Mouse (Mus musculus) embryonic facial prominence, embryonic 12.5 days (tissue): ENCODE measurements around the gene Tex261. TPM values are rescaled to one million over a fixed set of nuclear protein-coding genes. Genes with fewer than 3 reads are reported as not detected.

Experiments used
- ATAC-seq: fragments of 200-750 bp; cut with Nextera tagmentation; 2 replicates; pipeline ENCODE4 v1.8.0; 2017; ENCODE audit not compliant: insufficient number of reproducible peaks, insufficient read depth, low FRiP score, low TSS enrichment
- H3K27ac ChIP-seq: fragments of 300-500 bp; sonication (generic); 2 replicates; pipeline ENCODE4 v1.5.1; 2016; ENCODE audit warnings: mild to moderate bottlenecking
- H3K27me3 ChIP-seq: fragments of 300-500 bp; sonication (generic); 2 replicates; pipeline ENCODE4 v1.6.1; 2016; ENCODE audit warnings: mild to moderate bottlenecking, moderate library complexity
- H3K36me3 ChIP-seq: fragments of 300-500 bp; sonication (generic); 2 replicates; pipeline ENCODE4 v1.6.1; 2016; ENCODE audit warnings: mild to moderate bottlenecking
- H3K4me1 ChIP-seq: fragments of 300-500 bp; sonication (generic); 2 replicates; pipeline ENCODE4 v1.6.1; 2016
- H3K4me2 ChIP-seq: fragments of 300-500 bp; sonication (generic); replicated peaks from 2 replicates; pipeline ENCODE4 v1.6.1; 2016; ENCODE audit warnings: mild to moderate bottlenecking, moderate library complexity
- H3K4me3 ChIP-seq: fragments of 300-500 bp; sonication (generic); 2 replicates; pipeline ENCODE4 v1.5.1; 2016; ENCODE audit warnings: mild to moderate bottlenecking
- H3K9ac ChIP-seq: fragments of 300-500 bp; sonication (generic); 2 replicates; pipeline ENCODE4 v1.6.1; 2016; ENCODE audit warnings: mild to moderate bottlenecking, moderate library complexity
- H3K9me3 ChIP-seq: fragments of 300-500 bp; sonication (generic); 2 replicates; pipeline ENCODE4 v1.6.1; 2016; ENCODE audit warnings: mild to moderate bottlenecking, moderate library complexity
- WGBS: fragments of 180-500 bp; shearing (Covaris S2); methylation state at CpG from one replicate; pipeline ENCODE4 v1.1.7; 2016; 5-methylcytosine and 5-hydroxymethylcytosine counted together
- polyA plus RNA-seq: library from polyadenylated mRNA; unstranded; fragments of >200 nt; fragmentation: Nextera tagmentation; extraction: Ambion mirVana; gene quantifications from 2 replicates; pipeline ENCODE4 v1.2.1, GENCODE M21; 2016

The Tex261 gene
- polyA plus RNA-seq, 1 experiment from 2014 or later: 81.3 TPM

GRCm38 (mm10) chr6:83727178-83727577 lies 48.4 kb downstream of the Tex261 start:
- Histone ChIP-seq H3K4me2 (no peak overlapping the region), H3K9me3 (no peaks in the 10 kb centered on the region), H3K9ac (no peak overlapping the region), H3K36me3 (no peaks in the 10 kb centered on the region), H3K27me3 (peaks cover 35% of the 10 kb centered on the region), H3K27ac (no peak overlapping the region), H3K4me3 (no peak overlapping the region), H3K4me1 (no peaks in the 10 kb centered on the region)
- ATAC-seq: no peak
- WGBS: 42% methylated on average over 4 of the region's 4 CpGs

DNA sequence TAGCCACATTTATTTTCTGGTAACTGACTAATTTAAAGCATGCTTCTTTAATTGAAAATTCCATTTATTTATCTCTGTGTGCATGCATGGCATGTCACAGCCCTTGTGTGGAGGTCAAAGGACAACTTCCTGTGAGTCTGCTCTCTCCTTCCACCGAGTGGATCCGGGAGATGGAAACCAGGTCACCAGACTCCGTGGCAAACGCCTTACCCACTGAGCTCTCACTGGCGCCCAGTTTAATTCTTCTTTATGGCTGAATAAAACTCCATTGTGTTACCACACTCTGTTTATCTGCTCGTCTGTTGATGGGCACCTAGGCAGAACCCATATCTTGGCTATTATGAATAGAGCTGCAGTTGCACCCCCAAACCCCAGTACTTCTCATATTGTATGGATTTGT lies 53.1 kb downstream of the Tex261 start:
- Histone ChIP-seq H3K4me1 (no peaks in the 10 kb centered on the region), H3K4me2 (no peak overlapping the region), H3K4me3 (no peak overlapping the region), H3K36me3 (no peaks in the 10 kb centered on the region), H3K27me3 (peaks cover 65% of the 10 kb centered on the region), H3K9ac (no peak overlapping the region), H3K27ac (no peak overlapping the region), H3K9me3 (no peaks in the 10 kb centered on the region)
- 14% methylated on average over 6 of the region's 6 CpGs for WGBS
- no peak for ATAC-seq

Other genes with a start within 250 kb of the Tex261 start
- gene Actg2, start 239.5 kb downstream of the Tex261 start, polyA plus RNA-seq: 2.9 and 4.4 TPM in 2 replicates
- gene Stambp, start 203.1 kb downstream of the Tex261 start, polyA plus RNA-seq: 22.0 and 22.7 TPM in 2 replicates
- gene Clec4f, start 119.6 kb downstream of the Tex261 start, polyA plus RNA-seq: not detected in 2 replicates
- not detected in 2 replicates for gene Cd207, start 98.0 kb downstream of the Tex261 start, polyA plus RNA-seq
- gene Vax2, start 64.5 kb downstream of the Tex261 start, polyA plus RNA-seq: 7.4 and 8.9 TPM in 2 replicates
- gene Atp6v1b1, start 32.8 kb downstream of the Tex261 start, polyA plus RNA-seq: 0.31 and 0.33 TPM in 2 replicates
- 0.27 and 0.32 TPM in 2 replicates for gene Ankrd53, start 13.2 kb downstream of the Tex261 start, polyA plus RNA-seq
- gene Nagk, start 19.2 kb upstream of the Tex261 start, polyA plus RNA-seq: 50.7 and 53.5 TPM in 2 replicates
- 19.3 and 20.0 TPM in 2 replicates for gene Paip2b, start 55.9 kb upstream of the Tex261 start, polyA plus RNA-seq
- gene Zfp638, start 91.3 kb upstream of the Tex261 start, polyA plus RNA-seq: 79.7 and 91.7 TPM in 2 replicates
- gene Dysf, start 232.8 kb upstream of the Tex261 start, polyA plus RNA-seq: 8.7 and 10.9 TPM in 2 replicates